Mouse (Mus musculus): ENCODE data around the gene Dnajb6. TPM values are rescaled to one million over a fixed set of nuclear protein-coding genes. Genes with fewer than 3 reads are reported as not detected.

Dnajb6 gene
- polyA plus RNA-seq, 1 experiment from 2014 or later: 189 TPM

DNA sequence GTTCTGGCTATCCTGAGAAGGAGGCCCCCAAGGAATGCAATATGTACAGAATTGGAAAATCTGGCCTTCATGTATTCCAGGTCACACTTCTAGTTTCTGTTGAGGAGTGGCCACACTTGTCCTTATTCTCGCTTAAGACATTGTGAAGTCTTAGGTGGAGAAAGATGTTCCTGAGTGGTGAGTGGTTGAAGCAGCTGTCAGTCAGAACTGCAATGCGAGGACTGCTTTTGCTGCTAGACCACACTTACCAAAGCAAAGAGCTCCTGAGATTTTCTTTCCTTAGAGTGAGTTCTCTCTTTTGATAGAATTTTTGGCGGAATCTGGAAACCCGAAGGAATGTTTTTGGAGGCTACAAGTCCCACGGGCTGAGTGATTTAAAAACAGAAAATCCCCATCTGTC is 112.0 kb downstream of the Dnajb6 start:
- DNase-seq (ENCODE audit: low spot score): no peak

- DNase-seq (ENCODE audit: low spot score): no peak
Measured at GRCm38 (mm10) chr5:29848091-29848490, 112.6 kb downstream of the Dnajb6 start.

DNA sequence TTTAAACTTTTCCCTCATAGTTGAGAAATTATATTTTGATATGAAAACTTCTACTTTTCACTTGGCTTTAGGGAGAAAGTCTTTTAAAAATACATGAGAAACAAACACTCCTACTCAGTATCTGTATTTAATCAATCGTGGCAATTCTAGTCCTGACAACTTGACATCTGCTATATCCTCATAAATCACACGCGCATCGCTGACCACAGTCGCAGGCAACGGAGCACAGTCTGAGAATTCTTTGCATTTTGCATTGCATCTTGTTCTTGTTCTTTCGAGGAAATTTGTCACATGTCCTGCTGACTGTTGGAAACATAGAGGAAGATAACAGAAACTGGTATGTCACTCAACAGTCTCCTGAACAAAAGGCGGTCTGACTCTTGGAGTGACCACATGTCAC is 116.9 kb downstream of the Dnajb6 start:
- DNase-seq (ENCODE audit: low spot score): no peak

DNA sequence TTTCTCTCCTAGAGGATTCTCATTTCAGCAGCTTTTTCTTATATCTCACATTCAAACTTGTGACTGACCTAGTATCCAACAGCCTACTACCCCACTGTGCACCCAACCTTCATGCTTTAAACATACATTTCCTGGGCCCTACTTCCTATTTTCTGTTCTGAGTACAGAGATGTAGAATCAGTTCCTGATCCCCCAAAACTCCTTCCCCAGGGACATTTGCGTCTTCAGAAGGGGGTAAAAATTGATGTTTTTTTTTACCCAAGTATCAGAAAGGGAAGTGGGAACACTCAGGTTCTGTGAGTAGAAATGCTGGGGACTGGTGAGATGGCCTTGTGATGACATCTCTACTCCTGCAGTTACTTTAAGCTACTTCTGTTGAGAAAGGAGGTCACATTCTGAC is 117.5 kb downstream of the Dnajb6 start:
- DNase-seq (ENCODE audit: low spot score): no peak

- DNase-seq (ENCODE audit: low spot score): no peak
Measured at GRCm38 (mm10) chr5:29854376-29854775, 118.9 kb downstream of the Dnajb6 start.

DNA sequence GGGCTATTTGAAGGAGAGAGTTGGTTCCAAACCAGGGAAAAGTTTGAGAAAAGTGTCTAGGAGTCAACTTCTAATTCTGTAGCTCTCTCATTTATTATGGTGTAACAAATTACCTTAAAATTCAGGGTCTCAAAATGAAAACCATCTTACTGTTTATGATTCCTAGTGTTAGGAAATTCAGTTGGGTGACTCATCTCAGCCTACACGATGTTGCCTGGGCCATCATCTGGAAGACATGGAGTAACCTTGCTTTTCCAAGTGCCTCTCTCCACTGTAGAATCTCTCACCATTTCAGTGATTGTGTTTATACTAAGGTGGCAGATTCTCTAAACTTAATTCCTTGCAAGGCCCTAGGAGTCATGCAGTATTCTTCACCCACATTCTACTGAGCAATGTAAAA is 119.5 kb downstream of the Dnajb6 start:
- no peak for DNase-seq (ENCODE audit: low spot score)

- no peak for DNase-seq (ENCODE audit: low spot score)
Measured at GRCm38 (mm10) chr5:29861522-29861921, 126.0 kb downstream of the Dnajb6 start.

DNA sequence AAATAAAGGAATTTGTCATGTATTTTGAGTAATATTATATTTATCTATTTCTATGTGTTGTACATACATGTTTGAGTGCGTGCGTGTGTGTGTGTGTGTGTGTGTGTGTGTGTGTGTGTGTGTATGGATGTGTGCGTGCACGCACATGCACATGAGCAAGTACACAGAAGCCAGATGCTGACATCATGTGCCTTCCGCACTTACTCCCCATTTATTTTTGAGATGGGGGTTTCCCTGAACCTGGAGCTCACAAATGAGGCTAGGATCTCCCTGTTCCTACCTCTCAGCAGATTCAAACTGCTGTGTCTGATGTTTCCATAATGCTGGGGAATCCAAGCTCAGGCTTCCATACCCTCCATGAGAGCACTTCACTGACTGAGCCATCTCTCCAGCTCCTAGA is 126.9 kb downstream of the Dnajb6 start:
- no peak for DNase-seq (ENCODE audit: low spot score)

DNA sequence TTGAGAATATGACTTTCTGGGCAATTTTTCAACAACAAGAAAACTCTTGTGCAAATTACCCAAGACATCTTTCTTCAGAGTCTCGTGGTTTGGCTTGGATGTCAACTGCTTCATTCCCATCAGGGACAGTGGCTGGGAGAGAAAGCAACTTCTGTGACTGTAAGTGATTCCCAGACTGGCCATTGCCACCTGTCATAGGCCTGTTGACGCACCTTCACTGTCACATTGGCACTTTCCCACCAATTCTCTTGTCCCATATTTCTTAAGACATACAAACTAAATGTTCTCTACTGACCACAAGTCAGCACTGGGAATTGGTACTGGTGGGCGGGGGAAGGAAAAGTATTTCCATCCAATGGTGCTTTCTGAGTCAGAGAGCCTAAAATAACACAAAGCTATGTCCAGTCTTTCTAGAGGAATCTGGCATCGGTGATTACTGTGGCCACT is 128.8 kb downstream of the Dnajb6 start:
- DNase-seq (ENCODE audit: low spot score): no peak

DNA sequence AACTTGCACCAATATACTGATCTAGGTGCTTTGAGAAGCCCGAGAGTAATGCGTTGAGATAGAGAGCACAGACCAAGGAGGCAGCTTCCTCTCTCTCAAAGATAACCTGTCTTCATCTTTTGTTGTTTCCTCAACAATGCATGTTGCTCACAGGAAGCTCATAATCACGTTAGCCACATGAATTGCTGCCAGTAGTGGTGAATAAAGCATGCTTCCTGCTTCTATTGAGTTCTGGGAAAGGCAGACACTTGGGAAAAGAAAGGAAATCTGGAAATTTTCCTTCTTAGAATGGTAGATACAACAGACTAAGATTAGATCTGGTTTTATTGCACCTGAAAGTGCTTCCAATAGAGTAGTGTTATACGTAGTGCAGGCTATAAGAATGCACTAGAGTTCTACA is 129.5 kb downstream of the Dnajb6 start:
- DNase-seq (ENCODE audit: low spot score): no peak

Other genes with a start within 250 kb of the Dnajb6 start
- 17.2 and 20.5 TPM in 2 replicates for gene Ube3c, start 166.4 kb upstream of the Dnajb6 start, polyA plus RNA-seq (2015; fragmentation: Nextera tagmentation; extraction: Ambion mirVana)
- gene Gm5129, start 248 bp downstream of the Dnajb6 start, polyA plus RNA-seq (2015; fragmentation: Nextera tagmentation; extraction: Ambion mirVana): not detected in 2 replicates

Data from thymus, postnatal 0 days (tissue).